Mouse (Mus musculus) lung, postnatal 25 days (tissue): ENCODE measurements around the gene Tmem140.
A peak's percentile ranks its signal among the peaks of the same experiment; 100 is the strongest.

Experiments used
- DNase-seq: peaks from one replicate; pipeline ENCODE4 v3.0.0; 2022; ENCODE audit warnings: low spot score

Tmem140 gene

DNA sequence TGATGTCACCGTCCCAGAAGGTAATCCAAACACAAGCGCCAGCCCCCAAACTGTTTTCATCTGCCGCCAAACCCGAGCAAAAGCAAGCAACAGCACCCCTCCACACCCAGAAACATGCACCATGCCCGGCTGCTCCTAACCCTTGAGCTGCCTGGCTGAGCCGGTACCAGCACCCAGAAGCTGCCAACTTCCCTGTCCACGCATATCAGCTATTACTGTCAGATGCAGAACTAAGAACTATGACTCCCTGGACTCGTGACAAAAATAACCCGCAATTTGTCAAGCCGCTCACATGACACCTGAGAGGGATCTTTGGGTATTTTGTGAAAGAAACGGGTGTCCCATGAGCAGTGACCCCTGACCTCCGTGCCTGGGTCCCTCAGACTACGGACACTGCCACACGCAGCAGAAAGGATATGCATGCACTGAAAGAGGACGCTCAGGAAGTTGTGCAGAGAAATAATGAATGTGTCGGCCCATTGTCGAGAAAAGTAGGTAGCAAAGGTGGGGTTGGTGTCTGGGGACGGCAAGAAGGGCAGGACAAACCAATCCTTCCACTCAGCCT lies 44.8 kb downstream of the Tmem140 start:
- DNase-seq, result peak; percentile 24

DNA sequence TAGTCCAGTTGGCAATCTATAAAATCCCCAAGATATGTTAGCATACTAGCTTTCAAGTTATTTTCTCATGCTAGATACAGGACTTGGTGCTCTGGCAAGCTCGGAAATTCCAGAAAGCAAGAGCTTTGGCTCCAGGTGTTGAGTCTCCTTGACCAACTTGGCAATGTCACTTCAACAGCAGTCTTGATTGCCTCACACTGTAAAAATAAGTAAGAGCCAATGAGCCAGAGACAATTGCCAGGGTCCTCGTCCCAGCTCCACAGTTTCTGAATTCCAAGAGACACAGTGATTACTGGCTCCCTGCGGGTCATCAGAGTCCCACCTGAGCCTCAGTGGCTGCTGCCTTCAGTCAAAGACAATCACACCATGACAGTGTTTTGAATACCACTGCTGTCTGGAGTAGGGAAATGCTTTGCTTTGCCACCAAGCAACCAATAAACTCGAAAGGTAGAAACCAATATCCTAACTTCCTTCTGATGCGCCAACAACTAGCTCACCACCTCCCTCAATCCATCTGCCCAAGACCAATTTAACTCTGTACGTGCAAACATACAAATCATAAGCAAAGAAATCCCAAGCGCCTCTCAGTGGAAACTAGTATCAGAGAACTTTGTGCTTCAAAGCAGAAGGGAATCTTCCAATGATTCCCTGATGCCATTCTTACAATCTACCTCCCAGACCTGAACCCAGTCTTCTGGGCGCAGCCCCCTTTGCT lies 46.8 kb downstream of the Tmem140 start:
- DNase-seq, result no peak

DNA sequence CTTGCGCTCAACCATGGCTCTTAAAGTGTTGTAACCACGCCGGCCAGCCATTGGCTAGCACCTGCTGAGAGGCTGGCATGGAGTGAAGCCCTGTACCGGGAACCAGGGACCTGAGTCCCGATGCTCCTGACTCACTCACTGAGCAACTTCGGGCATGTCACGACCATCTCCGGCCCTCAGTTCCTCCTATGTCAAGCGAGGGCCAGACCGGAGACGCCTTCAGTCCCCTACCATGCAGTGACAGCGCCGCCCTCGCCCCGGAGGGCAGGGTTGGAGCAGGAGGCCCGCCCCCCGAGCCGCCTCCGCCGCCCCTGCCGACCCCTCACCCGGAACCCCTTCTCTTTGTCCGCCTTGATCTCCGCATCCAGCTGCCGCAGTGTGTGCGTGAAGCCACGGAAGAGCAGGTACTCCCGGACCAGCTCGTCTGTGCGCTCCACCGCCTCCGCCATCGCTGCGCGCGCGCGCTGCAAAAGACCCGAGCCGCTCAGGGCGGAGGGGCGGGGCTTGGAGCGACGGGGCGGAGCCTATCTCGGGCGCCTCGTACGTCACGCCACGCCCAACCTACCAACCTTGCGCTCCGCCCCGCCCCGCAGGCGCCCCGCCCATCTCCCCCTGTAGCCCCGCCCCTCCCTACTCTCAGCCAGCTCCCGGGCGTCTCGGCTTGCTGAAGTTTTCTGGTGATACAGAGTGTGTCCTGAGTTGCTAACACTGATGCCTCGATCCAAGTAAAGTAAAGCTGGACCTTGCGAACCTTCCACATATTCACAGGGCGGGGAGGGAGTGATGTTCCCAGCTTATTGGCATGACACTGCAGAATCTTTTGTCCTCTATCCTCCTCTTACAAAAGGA lies 47.6 kb downstream of the Tmem140 start, which contains the start of gene Wdr91:
Gene Wdr91, minus strand, starts transcription at position 506 of the 849 bp plus-strand sequence.
- DNase-seq, result peak; percentile 91

DNA sequence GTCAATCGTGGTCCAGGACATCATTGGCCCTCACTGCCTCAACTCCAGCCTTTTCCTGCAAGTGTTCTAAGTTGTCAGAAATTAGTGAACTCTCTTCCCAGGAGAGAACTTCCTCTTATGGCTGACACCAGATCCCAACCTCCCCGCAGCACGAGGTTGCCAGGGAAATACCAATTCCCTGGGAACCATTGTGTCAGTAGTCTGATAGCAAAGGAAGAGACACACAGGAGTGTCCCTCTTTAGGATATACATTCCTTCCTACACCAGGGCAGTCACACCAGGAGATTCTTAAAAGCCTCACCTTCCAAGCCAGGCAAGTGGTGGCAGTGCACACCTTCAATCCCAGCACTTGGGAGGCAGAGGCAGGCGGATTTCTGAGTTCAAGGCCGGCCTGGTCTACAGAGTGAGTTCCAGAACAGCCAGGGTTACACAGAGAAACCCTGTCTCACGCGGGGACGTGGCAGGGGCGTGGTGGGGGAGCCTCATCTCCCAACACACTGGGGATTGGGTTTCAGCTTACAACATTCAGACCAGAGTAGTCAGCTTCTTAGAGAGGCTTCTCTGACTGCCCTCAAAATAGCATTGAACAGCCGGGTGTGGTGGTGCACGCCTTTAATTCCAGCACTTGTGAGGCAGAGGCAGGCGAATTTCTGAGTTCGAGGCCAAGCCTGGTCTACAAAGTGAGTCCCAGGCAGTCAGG lies 50.5 kb downstream of the Tmem140 start:
- no peak for DNase-seq

DNA sequence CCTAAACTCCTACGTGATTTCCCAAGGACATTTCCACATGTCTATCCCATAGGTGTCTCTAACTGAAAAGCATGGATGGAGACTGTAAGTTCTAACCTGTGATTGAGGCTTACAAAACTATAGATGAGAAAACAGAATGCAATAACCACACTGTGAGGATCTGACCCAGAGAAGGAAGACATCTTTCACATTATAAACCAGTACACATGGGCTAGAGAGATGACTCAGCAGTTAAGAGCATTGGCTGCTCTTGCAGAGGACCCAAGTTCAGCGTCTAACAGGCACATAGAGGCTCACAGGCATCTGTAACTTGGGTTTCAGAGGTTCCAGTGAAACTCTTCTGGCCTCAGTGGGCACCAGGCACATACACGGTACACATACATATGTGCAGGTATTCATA lies 51.5 kb downstream of the Tmem140 start:
- no peak for DNase-seq

DNA sequence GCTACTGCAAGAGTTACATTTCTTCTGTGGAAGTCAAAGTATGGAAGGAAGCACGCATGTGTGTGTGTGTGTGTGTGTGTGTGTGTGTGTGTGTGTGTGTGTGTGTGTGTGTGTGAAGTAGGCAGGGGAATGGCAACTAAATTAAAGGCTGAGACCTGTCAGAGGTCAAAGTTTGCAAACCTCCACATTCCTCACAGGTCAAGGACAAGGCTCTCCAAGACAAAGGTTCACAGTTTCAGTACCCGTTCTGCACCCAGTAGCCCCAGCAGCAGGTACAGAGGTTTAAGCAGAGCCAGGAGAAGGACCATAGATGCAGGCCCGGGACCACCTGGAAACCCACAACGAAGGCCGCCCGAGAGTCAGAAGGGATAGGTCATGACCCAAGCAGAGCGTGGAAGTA lies 56.2 kb downstream of the Tmem140 start:
- no peak for DNase-seq

DNA sequence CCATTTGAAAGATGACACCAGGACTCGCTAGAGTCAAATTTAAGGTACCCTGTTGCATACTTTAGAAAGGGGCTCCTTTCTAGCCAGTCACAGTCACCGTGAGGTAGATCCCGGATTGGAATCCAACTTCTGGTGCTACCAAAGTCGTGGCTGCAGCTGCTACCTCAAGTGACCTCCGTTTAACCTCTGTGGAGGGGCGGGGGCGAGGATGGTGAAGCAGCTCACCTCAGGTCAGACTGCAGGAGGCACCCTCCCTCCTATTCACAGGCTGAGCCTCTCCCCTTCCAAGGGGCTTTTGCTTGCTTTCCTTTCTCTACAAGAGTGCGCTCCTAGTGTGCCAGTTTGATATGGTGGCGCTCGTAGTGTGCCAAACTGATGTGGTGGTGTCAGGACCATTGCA lies 57.0 kb downstream of the Tmem140 start, which contains the start of gene Stra8:
Gene Stra8, plus strand, starts transcription at position 208 of the 400 bp plus-strand sequence.
- DNase-seq, result no peak

DNA sequence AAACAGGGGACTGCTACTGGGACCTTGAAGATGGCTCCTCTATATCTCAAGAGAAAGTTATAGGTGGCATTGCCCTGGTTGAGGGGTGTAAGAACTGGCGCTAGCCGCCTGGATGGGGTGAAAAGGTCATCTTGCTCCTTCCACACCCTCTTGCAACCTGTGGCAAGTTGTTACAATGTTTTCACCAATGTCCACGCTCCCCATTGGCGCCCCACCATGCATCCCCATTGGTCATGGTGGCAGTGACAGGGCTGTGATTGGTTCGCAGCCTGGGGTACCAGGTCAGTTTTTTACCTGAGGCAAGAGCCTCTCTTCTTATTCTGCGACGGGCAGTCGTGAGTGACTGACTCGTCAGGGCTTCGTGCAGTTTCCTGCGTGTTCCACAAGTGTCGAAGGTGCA lies 57.7 kb downstream of the Tmem140 start:
- DNase-seq, result no peak

DNA sequence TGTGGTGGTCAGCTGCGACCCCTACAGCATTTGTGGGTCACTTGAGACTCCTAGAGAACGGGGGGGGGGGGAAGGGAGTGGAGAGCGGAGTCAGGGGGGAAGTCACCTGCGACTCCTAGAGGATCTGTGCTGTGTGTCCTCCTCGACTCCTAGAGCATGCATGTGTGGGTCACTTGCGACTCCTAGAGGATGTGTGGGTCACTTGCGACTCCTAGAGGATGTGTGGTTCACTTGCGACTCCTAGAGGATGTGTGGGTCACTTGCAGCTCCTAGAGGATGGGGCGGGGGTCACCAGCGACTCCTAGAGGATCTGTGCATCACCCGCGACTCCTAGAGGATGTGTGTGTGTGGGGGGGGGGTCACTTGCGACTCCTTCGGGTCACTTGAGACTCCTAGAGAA lies 59.0 kb downstream of the Tmem140 start:
- DNase-seq, result peak; percentile 72
